Mouse (Mus musculus): Measurements from ENCODE around the gene Pam. TPM values are rescaled to one million over a fixed set of nuclear protein-coding genes. Genes with fewer than 3 reads are reported as not detected.

Gene Pam
- polyA plus RNA-seq, 1 experiment from 2014 or later, result 65.3 TPM

DNA sequence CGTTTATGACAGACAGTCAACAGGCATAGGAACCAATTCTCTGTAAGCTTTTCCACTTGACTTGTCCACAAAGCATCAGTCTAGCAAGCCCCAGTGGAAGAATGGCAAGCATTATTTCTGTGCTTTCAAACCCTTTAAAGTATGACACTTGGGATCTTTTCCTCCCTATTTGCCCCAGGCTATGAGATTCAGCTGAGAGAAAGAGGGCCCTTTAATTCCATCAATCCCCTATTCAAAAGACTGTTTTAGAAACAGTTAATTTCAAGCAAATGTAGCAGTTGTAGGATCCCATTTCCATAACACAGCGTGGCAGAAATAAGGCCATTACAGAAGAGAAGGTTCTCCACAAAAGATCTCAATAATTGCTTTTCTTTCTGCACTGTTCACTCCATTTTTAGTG lies 53.0 kb downstream of the Pam start:
- no peak for ATAC-seq (replicated peaks; ENCODE audit: low FRiP score, low TSS enrichment, low read depth)
- H3K4me3 ChIP-seq (ENCODE audit: low read depth, low read length), result no peak overlapping the region

DNA sequence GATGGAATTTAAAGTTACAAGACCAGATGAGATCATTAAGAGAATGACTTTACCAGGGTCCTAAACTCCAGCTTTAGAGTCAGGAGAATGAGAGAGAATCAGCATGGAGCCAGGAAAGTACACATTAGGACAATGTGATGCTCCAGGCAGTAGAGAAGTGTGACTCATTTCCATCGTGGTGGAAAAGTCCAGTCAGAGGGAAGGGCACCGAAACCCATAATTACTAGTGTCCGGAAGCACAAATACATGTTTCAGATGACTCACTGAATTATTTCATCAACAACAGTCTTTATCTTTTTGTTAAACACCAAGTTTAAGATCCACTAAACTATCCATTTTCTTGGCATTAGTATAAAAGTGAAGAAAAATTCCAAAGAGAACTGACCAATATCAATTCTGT lies 57.2 kb downstream of the Pam start:
- Histone ChIP-seq H3K9ac (ENCODE audit: low read length) (no peak overlapping the region), H3K4me2 (ENCODE audit: low read length) (no peak overlapping the region), H3K4me1 (replicated peaks; ENCODE audit: control insufficient read depth, insufficient read depth, low read length) (no peaks in the 10 kb centered on the region), H3K36me3 (ENCODE audit: control insufficient read depth, insufficient read depth, low read length) (no peaks in the 10 kb centered on the region), H3K9me3 (ENCODE audit: control insufficient read depth, low read length) (no peaks in the 10 kb centered on the region), H3K4me3 (ENCODE audit: low read depth, low read length) (no peak overlapping the region), H3K27ac (ENCODE audit: low read depth) (no peak overlapping the region), H3K27me3 (replicated peaks; ENCODE audit: control insufficient read depth, insufficient read depth, low read length) (no peaks in the 10 kb centered on the region)
- ATAC-seq (replicated peaks; ENCODE audit: low FRiP score, low TSS enrichment, low read depth) (no peak), DNase-seq (ENCODE audit: low spot score) (no peak)
- 77% methylated on average over 3 of the region's 3 CpGs for WGBS

More for the DNA sequence above, 53.0 kb downstream of the Pam start:
- Histone ChIP-seq H3K9ac (ENCODE audit: low read length) (no peak overlapping the region), H3K4me2 (ENCODE audit: low read length) (no peak overlapping the region), H3K4me1 (replicated peaks; ENCODE audit: control insufficient read depth, insufficient read depth, low read length) (peaks cover 2% of the 10 kb centered on the region; the same call in 1 of the 2 replicates), H3K9me3 (ENCODE audit: control insufficient read depth, low read length) (no peaks in the 10 kb centered on the region), H3K27me3 (replicated peaks; ENCODE audit: control insufficient read depth, insufficient read depth, low read length) (no peaks in the 10 kb centered on the region), H3K36me3 (ENCODE audit: control insufficient read depth, insufficient read depth, low read length) (no peaks in the 10 kb centered on the region), H3K27ac (ENCODE audit: low read depth) (no peak overlapping the region)
- DNase-seq (ENCODE audit: low spot score), result no peak
- 82% methylated on average over 2 of the region's 2 CpGs for WGBS

- ATAC-seq (replicated peaks; ENCODE audit: low FRiP score, low TSS enrichment, low read depth), result no peak
- Histone ChIP-seq H3K27me3 (replicated peaks; ENCODE audit: control insufficient read depth, insufficient read depth, low read length) (no peaks in the 10 kb centered on the region), H3K4me2 (ENCODE audit: low read length) (no peak overlapping the region), H3K4me1 (replicated peaks; ENCODE audit: control insufficient read depth, insufficient read depth, low read length) (no peaks in the 10 kb centered on the region), H3K4me3 (ENCODE audit: low read depth, low read length) (no peak overlapping the region), H3K27ac (ENCODE audit: low read depth) (no peak overlapping the region), H3K9ac (ENCODE audit: low read length) (no peak overlapping the region), H3K9me3 (ENCODE audit: control insufficient read depth, low read length) (no peaks in the 10 kb centered on the region), H3K36me3 (ENCODE audit: control insufficient read depth, insufficient read depth, low read length) (no peaks in the 10 kb centered on the region)
- no peak for DNase-seq (ENCODE audit: low spot score)
- 79% methylated on average over 2 of the region's 2 CpGs for WGBS
Observed at GRCm38 (mm10) chr1:98035736-98036135, 59.7 kb downstream of the Pam start.

- ATAC-seq (replicated peaks; ENCODE audit: low FRiP score, low TSS enrichment, low read depth), result no peak
- H3K4me3 ChIP-seq (ENCODE audit: low read depth, low read length), result no peak overlapping the region
Observed at GRCm38 (mm10) chr1:98031802-98032201, 63.6 kb downstream of the Pam start.

GRCm38 (mm10) chr1:98029025-98029424 lies 66.4 kb downstream of the Pam start:
- H3K9ac ChIP-seq (ENCODE audit: low read length), result no peak overlapping the region
- H3K9me3 ChIP-seq (ENCODE audit: control insufficient read depth, low read length), result no peaks in the 10 kb centered on the region
- no peaks in the 10 kb centered on the region for H3K27me3 ChIP-seq (replicated peaks; ENCODE audit: control insufficient read depth, insufficient read depth, low read length)
- no peaks in the 10 kb centered on the region for H3K4me1 ChIP-seq (replicated peaks; ENCODE audit: control insufficient read depth, insufficient read depth, low read length)
- ATAC-seq (replicated peaks; ENCODE audit: low FRiP score, low TSS enrichment, low read depth), result no peak
- no peak overlapping the region for H3K4me2 ChIP-seq (ENCODE audit: low read length)
- H3K4me3 ChIP-seq (ENCODE audit: low read depth, low read length), result no peak overlapping the region
- no peak overlapping the region for H3K27ac ChIP-seq (ENCODE audit: low read depth)
- WGBS, result 91% methylated on average over 5 of the region's 5 CpGs
- H3K36me3 ChIP-seq (ENCODE audit: control insufficient read depth, insufficient read depth, low read length), result no peaks in the 10 kb centered on the region
- no peak for DNase-seq (ENCODE audit: low spot score)

More at GRCm38 (mm10) chr1:98031802-98032201, 63.6 kb downstream of the Pam start:
- Histone ChIP-seq H3K36me3 (ENCODE audit: control insufficient read depth, insufficient read depth, low read length) (no peaks in the 10 kb centered on the region), H3K27me3 (replicated peaks; ENCODE audit: control insufficient read depth, insufficient read depth, low read length) (no peaks in the 10 kb centered on the region), H3K4me2 (ENCODE audit: low read length) (no peak overlapping the region), H3K4me1 (replicated peaks; ENCODE audit: control insufficient read depth, insufficient read depth, low read length) (no peaks in the 10 kb centered on the region), H3K27ac (ENCODE audit: low read depth) (no peak overlapping the region), H3K9ac (ENCODE audit: low read length) (no peak overlapping the region), H3K9me3 (ENCODE audit: control insufficient read depth, low read length) (no peaks in the 10 kb centered on the region)
- 83% methylated on average over 8 of the region's 8 CpGs for WGBS
- DNase-seq (ENCODE audit: low spot score), result no peak

- H3K27ac ChIP-seq (ENCODE audit: low read depth), result no peak overlapping the region
- H3K36me3 ChIP-seq (ENCODE audit: control insufficient read depth, insufficient read depth, low read length), result no peaks in the 10 kb centered on the region
- H3K4me2 ChIP-seq (ENCODE audit: low read length), result no peak overlapping the region
- H3K27me3 ChIP-seq (replicated peaks; ENCODE audit: control insufficient read depth, insufficient read depth, low read length), result no peaks in the 10 kb centered on the region
- no peak for ATAC-seq (replicated peaks; ENCODE audit: low FRiP score, low TSS enrichment, low read depth)
- no peak overlapping the region for H3K9ac ChIP-seq (ENCODE audit: low read length)
- H3K4me3 ChIP-seq (ENCODE audit: low read depth, low read length), result no peak overlapping the region
- no peaks in the 10 kb centered on the region for H3K4me1 ChIP-seq (replicated peaks; ENCODE audit: control insufficient read depth, insufficient read depth, low read length)
- WGBS, result 90% methylated on average over 5 of the region's 5 CpGs
- no peaks in the 10 kb centered on the region for H3K9me3 ChIP-seq (ENCODE audit: control insufficient read depth, low read length)
- DNase-seq (ENCODE audit: low spot score), result no peak
Observed at GRCm38 (mm10) chr1:98028468-98028867, 67.0 kb downstream of the Pam start.

- Histone ChIP-seq H3K9ac (ENCODE audit: low read length) (no peak overlapping the region), H3K4me3 (ENCODE audit: low read depth, low read length) (no peak overlapping the region), H3K27me3 (replicated peaks; ENCODE audit: control insufficient read depth, insufficient read depth, low read length) (no peaks in the 10 kb centered on the region), H3K4me1 (replicated peaks; ENCODE audit: control insufficient read depth, insufficient read depth, low read length) (no peaks in the 10 kb centered on the region), H3K36me3 (ENCODE audit: control insufficient read depth, insufficient read depth, low read length) (no peaks in the 10 kb centered on the region), H3K4me2 (ENCODE audit: low read length) (no peak overlapping the region), H3K9me3 (ENCODE audit: control insufficient read depth, low read length) (no peaks in the 10 kb centered on the region), H3K27ac (ENCODE audit: low read depth) (no peak overlapping the region)
- no peak for DNase-seq (ENCODE audit: low spot score)
- no peak for ATAC-seq (replicated peaks; ENCODE audit: low FRiP score, low TSS enrichment, low read depth)
- WGBS, result 89% methylated on average over 4 of the region's 4 CpGs
Observed at GRCm38 (mm10) chr1:98027959-98028358, 67.5 kb downstream of the Pam start.

GRCm38 (mm10) chr1:98025924-98026640 lies 69.4 kb downstream of the Pam start:
- Histone ChIP-seq H3K9ac (ENCODE audit: low read length) (no peak overlapping the region), H3K27ac (ENCODE audit: low read depth) (no peak overlapping the region), H3K4me2 (ENCODE audit: low read length) (no peak overlapping the region), H3K36me3 (ENCODE audit: control insufficient read depth, insufficient read depth, low read length) (no peaks in the 10 kb centered on the region), H3K27me3 (replicated peaks; ENCODE audit: control insufficient read depth, insufficient read depth, low read length) (no peaks in the 10 kb centered on the region), H3K4me1 (replicated peaks; ENCODE audit: control insufficient read depth, insufficient read depth, low read length) (no peaks in the 10 kb centered on the region), H3K9me3 (ENCODE audit: control insufficient read depth, low read length) (no peaks in the 10 kb centered on the region), H3K4me3 (ENCODE audit: low read depth, low read length) (no peak overlapping the region)
- no peak for ATAC-seq (replicated peaks; ENCODE audit: low FRiP score, low TSS enrichment, low read depth)
- WGBS, result 76% methylated on average over 6 of the region's 6 CpGs
- DNase-seq (ENCODE audit: low spot score), result no peak

DNA sequence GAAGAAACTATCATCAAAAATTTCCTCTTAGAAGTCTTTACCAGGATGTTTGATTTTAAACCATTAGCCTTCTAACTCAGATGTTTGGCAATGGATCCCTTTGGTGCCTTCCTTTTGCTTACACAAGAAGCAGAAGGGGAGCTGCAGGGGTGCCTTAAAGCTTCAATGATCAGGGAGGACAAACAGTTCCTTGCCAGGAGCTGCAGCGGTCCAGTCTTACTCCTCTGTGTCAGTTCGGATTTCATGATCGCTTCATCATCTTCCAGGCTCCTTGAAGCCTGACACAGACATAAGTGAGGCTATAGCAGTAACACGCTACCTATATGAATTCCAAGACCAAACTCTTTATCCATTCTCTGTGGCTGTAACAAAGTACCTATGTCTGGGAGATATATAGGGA lies 71.6 kb downstream of the Pam start:
- no peak overlapping the region for H3K27ac ChIP-seq (ENCODE audit: low read depth)
- no peak for ATAC-seq (replicated peaks; ENCODE audit: low FRiP score, low TSS enrichment, low read depth)
- no peaks in the 10 kb centered on the region for H3K9me3 ChIP-seq (ENCODE audit: control insufficient read depth, low read length)
- no peak overlapping the region for H3K4me3 ChIP-seq (ENCODE audit: low read depth, low read length)
- WGBS, result 89% methylated on average over 4 of the region's 4 CpGs
- H3K9ac ChIP-seq (ENCODE audit: low read length), result no peak overlapping the region
- H3K4me2 ChIP-seq (ENCODE audit: low read length), result no peak overlapping the region
- no peaks in the 10 kb centered on the region for H3K36me3 ChIP-seq (ENCODE audit: control insufficient read depth, insufficient read depth, low read length)
- no peaks in the 10 kb centered on the region for H3K27me3 ChIP-seq (replicated peaks; ENCODE audit: control insufficient read depth, insufficient read depth, low read length)
- DNase-seq (ENCODE audit: low spot score), result no peak
- H3K4me1 ChIP-seq (replicated peaks; ENCODE audit: control insufficient read depth, insufficient read depth, low read length), result no peaks in the 10 kb centered on the region
